Mouse (Mus musculus) lung, embryonic 14.5 days (tissue): Measurements from ENCODE around the gene Kirrel3. TPM values are rescaled to one million over a fixed set of nuclear protein-coding genes. Genes with fewer than 3 reads are reported as not detected.

ENCODE experiments used
- ATAC-seq: fragments of 200-750 bp; cut with Nextera tagmentation; 2 replicates; pipeline ENCODE4 v1.8.0; 2017; ENCODE audit warnings: mild to moderate bottlenecking, moderate TSS enrichment, moderate library complexity; ENCODE audit not compliant: insufficient read depth
- DNase-seq: peaks from one replicate; pipeline ENCODE4 v3.0.0-alpha.2; 2015
- H3K27ac ChIP-seq: fragments of 300-500 bp; sonication (generic); 2 replicates; pipeline ENCODE4 v1.5.1; 2014; ENCODE audit warnings: low read depth, mild to moderate bottlenecking, moderate library complexity
- H3K27me3 ChIP-seq: fragments of 300-500 bp; sonication (generic); 2 replicates; pipeline ENCODE4 v1.6.1; 2014; ENCODE audit warnings: low read length, control low read depth; ENCODE audit not compliant: insufficient read depth
- H3K36me3 ChIP-seq: fragments of 300-500 bp; sonication (generic); 2 replicates; pipeline ENCODE4 v1.6.1; 2014; ENCODE audit warnings: control low read depth; ENCODE audit not compliant: insufficient read depth
- H3K4me1 ChIP-seq: fragments of 300-500 bp; sonication (generic); 2 replicates; pipeline ENCODE4 v1.6.1; 2014; ENCODE audit warnings: antibody characterized with exemption, control low read depth; ENCODE audit not compliant: insufficient read depth
- H3K4me2 ChIP-seq: fragments of 300-500 bp; sonication (generic); 2 replicates; pipeline ENCODE4 v1.6.1; 2014; ENCODE audit warnings: mild to moderate bottlenecking
- H3K4me3 ChIP-seq: fragments of 300-500 bp; sonication (generic); 2 replicates; pipeline ENCODE4 v1.5.1; 2014; ENCODE audit warnings: low read depth, low read length
- H3K9ac ChIP-seq: fragments of 300-500 bp; sonication (generic); 2 replicates; pipeline ENCODE4 v1.6.1; 2014
- H3K9me3 ChIP-seq: fragments of 300-500 bp; sonication (generic); 2 replicates; pipeline ENCODE4 v1.6.1; 2016; ENCODE audit warnings: low read depth, low read length, control low read depth
- CTCF ChIP-seq: IDR thresholded peaks from 2 replicates; pipeline ENCODE4 v1.5.1; 2016; ENCODE audit warnings: antibody characterized with exemption, low read depth
- WGBS: fragments of 180-500 bp; shearing (Covaris S2); extraction: QIAGEN DNeasy Blood & Tissue Kit; methylation state at CpG from one replicate; pipeline ENCODE4 v1.1.7; 2014; 5-methylcytosine and 5-hydroxymethylcytosine counted together
- polyA plus RNA-seq: library from polyadenylated mRNA; unstranded; fragments of >200 nt; fragmentation: Nextera tagmentation; extraction: Ambion mirVana; gene quantifications from 2 replicates; pipeline ENCODE4 v1.2.1, GENCODE M21; 2014

The Kirrel3 gene
- polyA plus RNA-seq, 1 experiment from 2014 or later, result 1.4 TPM

- no peak overlapping the region for H3K4me3 ChIP-seq
- DNase-seq (no peak), ATAC-seq (no peak)
- no peak overlapping the region for H3K27ac ChIP-seq
- 89% methylated on average over 6 of the region's 6 CpGs for WGBS
- no peak overlapping the region for H3K9ac ChIP-seq
- H3K36me3 ChIP-seq, result no peaks in the 10 kb centered on the region
- H3K9me3 ChIP-seq, result no peaks in the 10 kb centered on the region
- H3K4me1 ChIP-seq, result no peaks in the 10 kb centered on the region
- H3K27me3 ChIP-seq, result no peaks in the 10 kb centered on the region
- no peak for TF ChIP-seq CTCF
- no peak overlapping the region for H3K4me2 ChIP-seq
Observed at GRCm38 (mm10) chr9:34686798-34687197, 201.1 kb downstream of the Kirrel3 start.

GRCm38 (mm10) chr9:34688358-34688757 lies 202.7 kb downstream of the Kirrel3 start:
- H3K36me3 ChIP-seq, result no peaks in the 10 kb centered on the region
- ATAC-seq, result no peak
- H3K9ac ChIP-seq, result no peak overlapping the region
- WGBS, result 25% methylated on average over 4 of the region's 4 CpGs
- H3K9me3 ChIP-seq, result no peaks in the 10 kb centered on the region
- H3K27me3 ChIP-seq, result no peaks in the 10 kb centered on the region
- no peaks in the 10 kb centered on the region for H3K4me1 ChIP-seq
- TF ChIP-seq CTCF, result no peak
- no peak for DNase-seq
- no peak overlapping the region for H3K4me2 ChIP-seq
- no peak overlapping the region for H3K4me3 ChIP-seq
- H3K27ac ChIP-seq, result no peak overlapping the region

GRCm38 (mm10) chr9:34689375-34689774 lies 203.7 kb downstream of the Kirrel3 start:
- H3K4me2 ChIP-seq, result no peak overlapping the region
- H3K27ac ChIP-seq, result no peak overlapping the region
- no peak for DNase-seq
- 40% methylated on average over 3 of the region's 3 CpGs for WGBS
- no peak for TF ChIP-seq CTCF
- ATAC-seq, result no peak
- no peak overlapping the region for H3K4me3 ChIP-seq
- H3K9ac ChIP-seq, result no peak overlapping the region
- no peaks in the 10 kb centered on the region for H3K27me3 ChIP-seq
- H3K4me1 ChIP-seq, result no peaks in the 10 kb centered on the region
- H3K9me3 ChIP-seq, result no peaks in the 10 kb centered on the region
- no peaks in the 10 kb centered on the region for H3K36me3 ChIP-seq

GRCm38 (mm10) chr9:34695646-34696045 lies 210.0 kb downstream of the Kirrel3 start:
- no peaks in the 10 kb centered on the region for H3K4me1 ChIP-seq
- H3K27ac ChIP-seq, result no peak overlapping the region
- no peaks in the 10 kb centered on the region for H3K9me3 ChIP-seq
- H3K4me3 ChIP-seq, result no peak overlapping the region
- H3K36me3 ChIP-seq, result no peaks in the 10 kb centered on the region
- TF ChIP-seq CTCF, result no peak
- no peaks in the 10 kb centered on the region for H3K27me3 ChIP-seq
- 68% methylated on average over 5 of the region's 5 CpGs for WGBS
- H3K4me2 ChIP-seq, result no peak overlapping the region
- DNase-seq (no peak), ATAC-seq (no peak)
- no peak overlapping the region for H3K9ac ChIP-seq

GRCm38 (mm10) chr9:34703547-34704300 lies 218.0 kb downstream of the Kirrel3 start:
- TF ChIP-seq CTCF, result no peak
- no peaks in the 10 kb centered on the region for H3K4me1 ChIP-seq
- peak; percentile 38; the same call in 1 of the 2 replicates for ATAC-seq
- H3K9ac ChIP-seq, result no peak overlapping the region
- H3K4me2 ChIP-seq, result no peak overlapping the region
- DNase-seq, result no peak
- no peaks in the 10 kb centered on the region for H3K27me3 ChIP-seq
- no peak overlapping the region for H3K27ac ChIP-seq
- 73% methylated on average over 12 of the region's 12 CpGs for WGBS
- H3K36me3 ChIP-seq, result no peaks in the 10 kb centered on the region
- no peaks in the 10 kb centered on the region for H3K9me3 ChIP-seq
- H3K4me3 ChIP-seq, result no peak overlapping the region

GRCm38 (mm10) chr9:34704357-34704756 lies 218.7 kb downstream of the Kirrel3 start:
- peak; percentile 17; the same call in 1 of the 2 replicates for ATAC-seq

GRCm38 (mm10) chr9:34706350-34706873 lies 220.7 kb downstream of the Kirrel3 start:
- TF ChIP-seq CTCF, result no peak
- Histone ChIP-seq H3K27me3 (no peaks in the 10 kb centered on the region), H3K9ac (no peak overlapping the region), H3K4me3 (no peak overlapping the region), H3K4me1 (no peaks in the 10 kb centered on the region), H3K9me3 (no peaks in the 10 kb centered on the region), H3K4me2 (no peak overlapping the region), H3K27ac (no peak overlapping the region), H3K36me3 (no peaks in the 10 kb centered on the region)
- no peak; the same call in 1 of the 2 replicates for ATAC-seq
- DNase-seq, result no peak
- WGBS, result 24% methylated on average over 4 of the region's 4 CpGs

More at GRCm38 (mm10) chr9:34704357-34704756, 218.7 kb downstream of the Kirrel3 start:
- Histone ChIP-seq H3K36me3 (no peaks in the 10 kb centered on the region), H3K4me2 (no peak overlapping the region), H3K27me3 (no peaks in the 10 kb centered on the region), H3K27ac (no peak overlapping the region), H3K9me3 (no peaks in the 10 kb centered on the region), H3K4me1 (no peaks in the 10 kb centered on the region), H3K4me3 (no peak overlapping the region), H3K9ac (no peak overlapping the region)
- DNase-seq, result no peak
- WGBS, result 22% methylated on average over 2 of the region's 2 CpGs
- no peak for TF ChIP-seq CTCF
